Mouse (Mus musculus): ENCODE data around the gene Hspa14. TPM values are rescaled to one million over a fixed set of nuclear protein-coding genes. Genes with fewer than 3 reads are reported as not detected.

The Hspa14 gene
- 129 TPM for polyA plus RNA-seq (2017; shearing (Covaris generic))

GRCm38 (mm10) chr2:3512552-3513454 is at the start of gene Hspa14, which contains the start of the genes Gm45902 and Cdnf:
Hspa14 (minus strand) TSS chr2:3512814.
Gm45902 (minus strand) TSS chr2:3512790.
Cdnf (plus strand) TSS chr2:3513030.

GRCm38 (mm10) chr2:3474861-3475283 is 37.7 kb downstream of the Hspa14 start, which contains the start of gene Suv39h2:
Suv39h2 (minus strand) TSS chr2:3475031.

Other genes with a start within 250 kb of the Hspa14 start
- 13.2 TPM for gene Nmt2, start 228.6 kb downstream of the Hspa14 start, polyA plus RNA-seq (2017; shearing (Covaris generic))
- gene Rpp38, start 180.2 kb downstream of the Hspa14 start, polyA plus RNA-seq (2017; shearing (Covaris generic)) = 24.1 TPM
- gene Acbd7, start 176.6 kb downstream of the Hspa14 start, polyA plus RNA-seq (2017; shearing (Covaris generic)) = not detected
- gene Olah, start 115.6 kb downstream of the Hspa14 start, polyA plus RNA-seq (2017; shearing (Covaris generic)) = not detected
- not detected for gene Meig1, start 90.2 kb downstream of the Hspa14 start, polyA plus RNA-seq (2017; shearing (Covaris generic))
- 22.8 TPM for gene Dclre1c, start 88.7 kb downstream of the Hspa14 start, polyA plus RNA-seq (2017; shearing (Covaris generic))
- 0.50 TPM for gene Suv39h2, start 37.8 kb downstream of the Hspa14 start, polyA plus RNA-seq (2017; shearing (Covaris generic))
- 6.8 TPM for gene Gm45902, start within 50 bp of the Hspa14 start, polyA plus RNA-seq (2017; shearing (Covaris generic))
- 0.96 TPM for gene Cdnf, start 216 bp upstream of the Hspa14 start, polyA plus RNA-seq (2017; shearing (Covaris generic))
- gene Fam107b, start 57.7 kb upstream of the Hspa14 start, polyA plus RNA-seq (2017; shearing (Covaris generic)) = 403 TPM